Mouse (Mus musculus) heart, embryonic 14.5 days (tissue): ENCODE data around the gene Lpo. TPM values are rescaled to one million over a fixed set of nuclear protein-coding genes. Genes with fewer than 3 reads are reported as not detected.
"Not testable (repeated sequence)": the region's sequence is repeated elsewhere in the genome, so short reads cannot be mapped to it uniquely, and the experiment has no call there.

ENCODE experiments used
- ATAC-seq: fragments of 200-750 bp; cut with Nextera tagmentation; 2 replicates; pipeline ENCODE4 v1.8.0; 2017; ENCODE audit warnings: low read depth, moderate TSS enrichment; ENCODE audit not compliant: insufficient number of reproducible peaks, insufficient read depth, low FRiP score
- H3K27ac ChIP-seq, 2 experiments: fragments of 200-500 bp in 1 of 2; fragments of 300-500 bp in 1 of 2; sonication (generic) in 1 of 2; replicated peaks in 1 of 2; 2 replicates each; pipeline ENCODE4 v1.5.1; 2012 to 2014; ENCODE audit warnings: low read depth in 2 of 2, low read length in 2 of 2, control low read depth in 1 of 2, mild to moderate bottlenecking in 1 of 2, mixed read lengths in 1 of 2; ENCODE audit not compliant: control insufficient read depth in 1 of 2, insufficient read depth in 1 of 2
- H3K27me3 ChIP-seq: fragments of 300-500 bp; sonication (generic); 2 replicates; pipeline ENCODE4 v1.6.1; 2014; ENCODE audit warnings: mild to moderate bottlenecking, low read length, control low read depth; ENCODE audit not compliant: control insufficient read depth, insufficient read depth
- H3K36me3 ChIP-seq: fragments of 300-500 bp; sonication (generic); 2 replicates; pipeline ENCODE4 v1.6.1; 2014; ENCODE audit warnings: mild to moderate bottlenecking, control low read depth, low read length, mixed read lengths; ENCODE audit not compliant: control insufficient read depth, insufficient read depth
- H3K4me1 ChIP-seq, 2 experiments: fragments of 200-500 bp in 1 of 2; fragments of 300-500 bp in 1 of 2; sonication (generic) in 1 of 2; 2 replicates each; pipeline ENCODE4 v1.6.1; 2012 to 2014; ENCODE audit warnings: low read length in 2 of 2, control low read depth in 1 of 2, mixed read lengths in 1 of 2; ENCODE audit not compliant: control insufficient read depth in 2 of 2, insufficient read depth in 2 of 2
- H3K4me2 ChIP-seq: fragments of 300-500 bp; sonication (generic); 2 replicates; pipeline ENCODE4 v1.6.1; 2014; ENCODE audit warnings: mild to moderate bottlenecking, low read length
- H3K4me3 ChIP-seq, 2 experiments: fragments of 200-500 bp in 1 of 2; fragments of 300-500 bp in 1 of 2; sonication (generic) in 1 of 2; 2 replicates each; pipeline ENCODE4 v1.5.1; 2012 to 2014; ENCODE audit warnings: low read length in 2 of 2, mild to moderate bottlenecking in 2 of 2, control low read depth in 1 of 2, low read depth in 1 of 2, moderate library complexity in 1 of 2; ENCODE audit not compliant: control insufficient read depth in 1 of 2, insufficient read depth in 1 of 2
- H3K9ac ChIP-seq: fragments of 300-500 bp; sonication (generic); 2 replicates; pipeline ENCODE4 v1.6.1; 2014; ENCODE audit warnings: mild to moderate bottlenecking, low read length
- H3K9me3 ChIP-seq: fragments of 300-500 bp; sonication (generic); 2 replicates; pipeline ENCODE4 v1.6.1; 2016; ENCODE audit warnings: low read length, control low read depth; ENCODE audit not compliant: control insufficient read depth
- WGBS: fragments of 180-500 bp; shearing (Covaris S2); extraction: QIAGEN DNeasy Blood & Tissue Kit; methylation state at CpG from one replicate; pipeline ENCODE4 v1.1.7; 2014; 5-methylcytosine and 5-hydroxymethylcytosine counted together
- polyA plus RNA-seq: library from polyadenylated mRNA; unstranded; fragments of >200 nt; fragmentation: Nextera tagmentation; extraction: Ambion mirVana; gene quantifications from 2 replicates; pipeline ENCODE4 v1.2.1, GENCODE M21; 2014

Gene Lpo
- polyA plus RNA-seq = 0.11 TPM in 1 of 2 replicates, not detected in the other

GRCm38 (mm10) chr11:87828239-87828900, at the start of gene Lpo:
TSS of gene Lpo (minus strand) at chr11:87828289.
- H3K4me1 ChIP-seq = no peaks in the 10 kb centered on the region
- WGBS = 67% methylated on average over 10 of the region's 10 CpGs
- no peak within 1 kb of the TSS for H3K4me2 ChIP-seq
- H3K27ac ChIP-seq = no peak within 1 kb of the TSS
- peaks cover 11% of the 10 kb centered on the region; the same call in 1 of the 2 replicates for H3K27me3 ChIP-seq
- ATAC-seq = no peak
- H3K4me3 ChIP-seq = no peak within 1 kb of the TSS
- H3K9ac ChIP-seq = no peak within 1 kb of the TSS
- H3K36me3 ChIP-seq = no peaks in the 10 kb centered on the region
- H3K9me3 ChIP-seq = no peaks in the 10 kb centered on the region

DNA sequence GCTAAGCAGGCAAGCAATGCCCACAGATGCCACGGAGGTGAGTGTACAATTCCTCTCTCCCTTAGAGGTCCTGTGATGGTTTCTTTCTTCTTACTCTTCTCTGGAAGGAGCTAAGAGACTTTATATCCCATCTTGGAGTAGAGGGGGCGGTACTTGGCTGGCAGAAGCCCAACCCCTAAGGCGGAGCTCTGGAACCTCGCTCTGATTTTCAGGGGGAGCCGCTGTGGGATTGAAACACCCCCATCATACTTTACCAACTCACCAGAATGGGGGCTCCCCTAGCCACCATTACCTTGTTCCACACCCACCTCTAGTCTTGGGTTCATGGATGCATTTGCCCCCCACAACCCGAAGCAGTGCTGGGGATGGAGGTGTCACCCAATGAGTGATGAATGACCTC, 47.3 kb upstream of the Lpo start, which contains the start of gene Epx:
Gene Epx (minus strand): TSS at position 101 of the 400 bp plus-strand sequence.
- H3K27me3 ChIP-seq = peaks cover 6% of the 10 kb centered on the region; the same call in 1 of the 2 replicates
- H3K9me3 ChIP-seq = no peaks in the 10 kb centered on the region
- ATAC-seq = no peak
- no peak within 1 kb of the TSS for H3K4me3 ChIP-seq
- H3K4me1 ChIP-seq = no peaks in the 10 kb centered on the region
- H3K36me3 ChIP-seq = no peaks in the 10 kb centered on the region
- no peak within 1 kb of the TSS for H3K27ac ChIP-seq
- no peak within 1 kb of the TSS for H3K4me2 ChIP-seq
- WGBS = 78% methylated on average over 6 of the region's 6 CpGs
- H3K9ac ChIP-seq = no peak within 1 kb of the TSS

GRCm38 (mm10) chr11:87871766-87872165, 43.7 kb upstream of the Lpo start:
- Histone ChIP-seq H3K4me2 (no peak overlapping the region), H3K36me3 (no peaks in the 10 kb centered on the region), H3K9me3 (no peaks in the 10 kb centered on the region), H3K4me1 (no peaks in the 10 kb centered on the region), H3K4me3 (no peak overlapping the region), H3K27ac (no peak overlapping the region), H3K9ac (no peak overlapping the region), H3K27me3 (peaks cover 6% of the 10 kb centered on the region; the same call in 1 of the 2 replicates)
- 34% methylated on average over 8 of the region's 8 CpGs for WGBS
- ATAC-seq = no peak

DNA sequence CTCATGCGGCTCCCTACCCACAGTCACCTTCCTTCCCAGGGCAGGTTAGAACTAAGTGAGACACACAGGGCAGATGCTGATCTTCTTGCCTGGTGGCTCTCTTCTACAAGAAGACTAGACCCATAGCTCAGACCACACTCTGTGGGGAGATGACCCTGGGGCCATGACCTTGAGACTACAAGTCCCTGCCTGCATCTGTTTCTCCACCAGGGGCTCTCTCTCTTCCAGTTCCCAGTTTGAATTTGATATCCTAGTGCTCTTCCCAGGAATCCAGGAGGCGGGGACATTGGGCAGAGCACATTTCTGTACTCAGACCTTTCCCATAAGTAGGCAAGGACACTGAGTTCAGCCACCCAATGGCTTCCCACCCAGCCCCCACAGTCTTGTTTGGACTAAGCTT, 42.0 kb upstream of the Lpo start:
- ATAC-seq = no peak
- Histone ChIP-seq H3K9ac (no peak overlapping the region), H3K27me3 (peaks cover 6% of the 10 kb centered on the region; the same call in 1 of the 2 replicates), H3K4me3 (no peak overlapping the region), H3K27ac (no peak overlapping the region), H3K4me1 (no peaks in the 10 kb centered on the region), H3K36me3 (no peaks in the 10 kb centered on the region), H3K4me2 (no peak overlapping the region), H3K9me3 (no peaks in the 10 kb centered on the region)
- 63% methylated on average over 2 of the region's 2 CpGs for WGBS

GRCm38 (mm10) chr11:87866891-87867290, 38.8 kb upstream of the Lpo start:
- not testable (repeated sequence) for H3K4me2 ChIP-seq, H3K4me1 ChIP-seq, H3K9ac ChIP-seq, H3K4me3 ChIP-seq, H3K36me3 ChIP-seq, H3K9me3 ChIP-seq, ATAC-seq, H3K27me3 ChIP-seq, H3K27ac ChIP-seq
- 90% methylated on average over 1 of the region's 2 CpGs for WGBS

- no peak for ATAC-seq
- 87% methylated on average over 13 of the region's 13 CpGs for WGBS
Measured at GRCm38 (mm10) chr11:87862805-87863204, 34.7 kb upstream of the Lpo start.

DNA sequence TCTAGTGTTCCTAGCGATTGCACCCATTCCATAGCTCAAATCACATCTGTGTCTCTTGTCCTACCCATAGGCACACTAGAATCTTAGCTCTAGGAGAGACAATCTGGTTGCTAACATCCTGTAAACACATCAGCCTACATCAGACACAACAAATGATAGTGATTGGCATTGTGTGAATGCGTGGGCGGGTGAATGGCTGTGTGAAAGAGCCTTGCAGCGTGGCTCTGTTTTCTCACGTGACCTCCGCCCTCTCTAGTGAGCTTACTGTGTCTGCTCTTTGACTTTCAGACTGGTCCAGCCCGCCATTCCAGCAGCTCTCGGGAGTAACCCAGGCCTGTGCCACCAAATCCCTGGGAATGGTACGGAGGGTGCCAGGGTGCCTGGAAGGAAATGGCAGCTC, 32.3 kb upstream of the Lpo start:
- 82% methylated on average over 9 of the region's 9 CpGs for WGBS
- Histone ChIP-seq H3K9ac (no peak overlapping the region), H3K27me3 (no peaks in the 10 kb centered on the region), H3K27ac (no peak overlapping the region), H3K36me3 (peaks cover 6% of the 10 kb centered on the region), H3K9me3 (no peaks in the 10 kb centered on the region), H3K4me3 (no peak overlapping the region), H3K4me2 (no peak overlapping the region), H3K4me1 (peaks cover 4 to 7% of the 10 kb centered on the region in 2 experiments; a peak in 3 of 4 replicates)
- ATAC-seq = no peak

More at GRCm38 (mm10) chr11:87862805-87863204, 34.7 kb upstream of the Lpo start:
- Histone ChIP-seq H3K4me3 (no peak overlapping the region), H3K27ac (no peak overlapping the region), H3K4me2 (no peak overlapping the region), H3K9me3 (no peaks in the 10 kb centered on the region), H3K36me3 (peaks cover 6% of the 10 kb centered on the region), H3K4me1 (peaks cover 4 to 7% of the 10 kb centered on the region in 2 experiments; a peak in 3 of 4 replicates), H3K9ac (no peak overlapping the region), H3K27me3 (no peaks in the 10 kb centered on the region)
